Mouse (Mus musculus) adipocyte (in vitro differentiated cells): ENCODE data around the gene Arpc5.
"Not testable (repeated sequence)": the region's sequence is repeated elsewhere in the genome, so short reads cannot be mapped to it uniquely, and the experiment has no call there.

ENCODE experiments used
- DNase-seq: peaks from one replicate; pipeline ENCODE4 v3.0.0-alpha.2; 2016; ENCODE audit warnings: low spot score

Gene Arpc5

DNA sequence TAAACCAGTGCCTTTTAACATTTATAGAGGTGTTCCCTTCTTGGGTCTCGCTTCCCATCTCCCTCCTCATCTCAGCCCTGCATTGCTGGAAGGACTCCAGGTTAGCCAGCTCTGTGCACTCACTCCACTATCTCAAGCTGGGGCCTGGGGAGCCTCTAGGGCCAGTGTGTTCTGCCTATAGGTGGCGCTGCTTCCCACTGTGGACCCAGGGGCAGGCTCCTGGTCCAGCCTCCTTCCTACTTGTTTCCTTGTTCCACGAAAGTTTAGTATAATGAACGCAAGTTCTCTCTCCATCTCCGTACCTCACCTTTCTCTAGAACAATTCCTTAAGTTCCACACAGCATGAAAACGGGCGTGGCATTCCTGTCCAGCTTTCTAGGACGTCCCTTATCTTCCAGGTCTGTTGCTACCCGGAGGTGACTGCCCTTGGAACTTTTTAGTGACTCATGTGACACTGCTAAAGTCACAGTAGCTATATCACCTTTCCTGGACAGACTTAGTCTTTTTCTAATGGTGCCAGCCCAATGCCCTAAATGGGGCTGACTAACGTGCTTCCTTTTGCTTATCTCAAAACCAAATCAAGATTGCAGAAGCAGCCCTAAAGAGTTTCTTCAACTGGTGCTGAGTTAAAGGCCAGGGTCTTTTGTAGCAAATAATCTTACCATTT, 12.9 kb downstream of the Arpc5 start:
- DNase-seq, result peak; percentile 75

DNA sequence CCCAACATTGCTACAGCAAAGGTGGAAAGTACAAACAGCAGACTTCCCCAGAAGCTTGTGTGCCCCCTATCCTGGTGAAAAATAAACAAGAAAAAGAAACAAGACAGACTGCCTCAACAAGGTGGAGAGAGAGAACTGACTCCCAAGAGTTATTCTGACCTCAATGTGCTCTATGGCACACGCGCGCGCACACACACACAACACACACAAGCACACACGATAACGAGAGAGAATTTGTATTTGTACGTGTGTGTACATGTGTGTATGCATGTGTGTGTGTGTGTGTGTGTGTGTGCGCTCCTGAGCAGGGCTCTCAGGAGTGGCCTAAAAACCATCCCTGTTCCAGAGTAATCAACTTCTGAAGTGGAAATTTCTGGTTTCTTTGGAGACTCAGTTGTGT, 18.3 kb downstream of the Arpc5 start:
- DNase-seq, result no peak

DNA sequence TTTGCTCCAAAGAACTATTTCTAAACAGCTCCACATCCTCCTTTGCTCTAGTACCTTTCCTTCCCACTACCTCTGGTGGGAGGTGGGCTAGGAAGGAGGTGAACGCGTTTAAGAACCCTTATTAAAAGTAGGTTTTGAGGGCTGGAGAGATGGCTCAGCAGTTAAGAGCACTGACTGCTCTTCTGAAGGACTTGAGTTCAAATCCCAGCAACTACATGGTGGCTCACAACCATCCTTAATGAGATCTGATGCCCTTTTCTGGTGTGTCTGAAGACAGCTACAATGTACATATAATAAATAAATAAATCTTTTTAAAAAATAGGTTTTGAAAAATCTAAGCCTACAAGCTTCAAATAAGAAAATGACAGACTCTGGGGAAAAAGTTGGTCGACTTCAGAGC, 19.1 kb downstream of the Arpc5 start:
- DNase-seq, result not testable (repeated sequence)

DNA sequence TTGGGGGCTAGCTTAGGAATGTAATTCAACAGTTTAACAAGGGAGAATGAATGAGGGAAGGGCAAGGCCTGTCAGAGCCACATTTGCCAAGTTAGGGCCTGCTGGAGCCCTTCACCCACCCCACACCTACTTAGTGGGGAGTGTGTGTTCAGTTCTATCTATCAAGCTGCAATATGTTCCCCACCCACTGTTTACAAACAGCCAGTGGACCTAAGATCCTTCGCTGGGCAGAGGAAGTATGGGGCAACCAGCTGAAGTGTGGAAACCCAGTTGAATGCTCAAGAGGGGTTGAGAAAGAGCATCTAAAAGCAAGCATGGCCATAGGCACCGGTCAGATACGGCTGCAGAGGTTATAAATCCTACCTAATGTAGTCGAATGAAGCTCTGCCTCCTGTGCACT, 20.6 kb downstream of the Arpc5 start:
- DNase-seq, result no peak

DNA sequence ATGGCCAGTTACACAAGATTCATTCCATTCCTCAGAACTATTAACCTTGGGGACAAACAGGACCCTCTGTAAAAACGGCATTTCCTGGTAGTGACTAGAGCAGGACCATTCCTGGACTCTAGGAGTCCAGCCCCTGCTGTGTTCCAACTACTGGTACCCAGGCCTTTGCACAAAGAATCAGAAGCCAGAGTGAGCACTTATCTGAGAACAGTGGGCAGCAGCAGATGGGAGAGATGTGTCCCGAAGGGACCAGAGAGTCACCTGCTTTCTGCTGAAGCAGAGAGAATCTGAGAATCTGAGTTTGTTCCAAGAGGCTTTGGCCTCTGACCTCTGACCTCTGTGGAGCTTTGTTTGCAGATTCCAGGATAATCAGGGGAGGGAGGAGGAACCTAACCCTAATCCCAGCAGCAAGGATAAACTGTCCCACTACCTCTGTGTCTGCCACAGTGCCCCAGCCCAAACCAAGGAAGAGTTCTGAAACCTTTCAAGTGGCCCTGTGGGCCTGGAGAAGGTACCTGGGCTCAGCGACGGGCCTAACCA, 21.8 kb downstream of the Arpc5 start:
- no peak for DNase-seq

DNA sequence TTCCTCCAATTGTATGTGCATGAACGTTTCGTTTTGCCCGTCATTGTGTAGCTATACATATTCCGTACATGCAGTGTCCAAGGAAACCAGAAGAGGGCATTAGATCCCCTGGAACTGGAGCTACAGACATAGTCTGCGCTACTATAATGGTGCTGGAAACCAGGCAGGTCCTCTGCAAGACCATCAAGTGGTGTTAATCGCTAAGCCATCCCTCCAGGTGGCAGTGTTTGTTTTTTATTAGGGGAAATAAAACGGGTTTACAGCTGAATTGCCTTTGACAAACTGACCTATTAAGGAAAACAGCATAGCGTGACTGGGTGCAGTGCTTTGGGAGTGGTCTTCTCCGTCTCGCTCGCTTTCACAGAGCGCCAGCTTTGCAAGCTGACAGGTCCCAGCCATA, 23.9 kb downstream of the Arpc5 start:
- DNase-seq, result peak; percentile 13

DNA sequence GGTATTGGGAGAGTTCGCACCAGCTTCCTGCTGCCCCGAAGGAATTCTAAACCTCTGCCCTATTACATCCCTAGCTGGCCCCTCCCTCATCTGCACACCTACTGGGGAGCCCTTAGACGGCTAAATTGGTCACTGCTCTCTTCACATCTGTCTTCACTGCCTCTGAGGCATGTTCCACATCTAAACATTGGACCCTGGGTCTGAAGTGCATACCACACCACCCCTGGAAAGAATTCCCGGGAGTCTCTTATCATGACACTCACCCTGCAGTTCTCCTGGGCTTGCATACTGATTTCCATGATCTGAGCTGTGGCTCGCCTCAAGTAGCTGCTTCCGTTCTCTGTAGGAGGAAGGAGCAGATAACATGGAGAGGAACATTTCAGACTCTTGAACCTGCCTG, 24.5 kb downstream of the Arpc5 start:
- DNase-seq, result no peak

DNA sequence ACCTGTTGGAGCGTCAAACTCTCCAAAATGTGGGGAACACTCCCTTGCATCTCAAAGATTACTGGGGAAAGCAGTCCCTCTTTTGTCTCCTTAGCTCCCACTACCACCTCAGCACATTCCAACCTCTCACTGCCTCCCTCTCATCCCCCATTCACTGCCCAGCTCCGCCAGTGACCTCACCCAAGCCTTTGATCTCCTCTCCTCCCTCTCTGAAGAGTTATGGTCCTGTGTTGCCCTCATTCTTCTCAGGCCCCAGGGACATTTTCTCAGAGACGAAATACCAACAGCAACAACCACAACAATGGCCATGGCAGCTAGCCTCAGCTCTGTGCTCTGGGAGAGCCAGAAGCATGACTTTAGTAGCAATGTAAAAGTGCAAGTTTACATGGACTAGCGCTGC, 24.9 kb downstream of the Arpc5 start:
- no peak for DNase-seq

DNA sequence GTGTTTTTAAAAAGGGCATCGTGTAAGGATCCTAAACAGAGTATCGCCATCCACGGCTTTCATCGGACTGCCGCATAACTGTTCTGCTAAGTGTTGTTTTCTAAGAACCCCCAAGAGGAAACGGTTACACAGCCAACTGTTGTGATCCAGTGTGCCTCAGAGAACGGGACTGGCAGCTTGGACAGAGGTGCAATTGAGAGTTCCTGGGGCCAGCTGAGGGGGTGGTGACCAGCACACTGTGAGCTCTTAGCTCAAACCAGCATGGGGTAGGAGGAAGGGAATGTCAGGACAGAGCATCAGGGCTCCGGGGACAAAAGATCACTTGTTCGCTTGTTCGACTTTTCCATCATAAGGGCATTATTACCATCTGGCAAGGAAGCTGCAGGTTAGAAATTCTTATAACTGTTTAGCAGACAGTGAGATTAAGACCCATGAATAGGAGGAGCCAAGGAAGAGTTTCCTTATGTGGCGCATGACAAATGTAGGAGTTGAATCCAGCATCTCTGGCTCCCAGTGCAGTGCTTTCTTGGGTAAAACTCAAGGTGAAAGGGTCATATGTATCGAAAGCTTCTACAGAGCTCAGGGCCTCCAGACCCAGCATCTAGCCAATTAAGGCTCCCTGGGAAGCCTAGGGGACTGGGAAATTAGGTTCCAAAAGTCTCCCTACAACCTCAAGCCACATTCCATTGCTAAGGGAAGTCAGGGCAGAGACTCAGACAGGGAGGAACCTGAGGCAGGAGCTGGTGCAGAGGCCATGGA, 26.6 kb downstream of the Arpc5 start:
- DNase-seq, result no peak

DNA sequence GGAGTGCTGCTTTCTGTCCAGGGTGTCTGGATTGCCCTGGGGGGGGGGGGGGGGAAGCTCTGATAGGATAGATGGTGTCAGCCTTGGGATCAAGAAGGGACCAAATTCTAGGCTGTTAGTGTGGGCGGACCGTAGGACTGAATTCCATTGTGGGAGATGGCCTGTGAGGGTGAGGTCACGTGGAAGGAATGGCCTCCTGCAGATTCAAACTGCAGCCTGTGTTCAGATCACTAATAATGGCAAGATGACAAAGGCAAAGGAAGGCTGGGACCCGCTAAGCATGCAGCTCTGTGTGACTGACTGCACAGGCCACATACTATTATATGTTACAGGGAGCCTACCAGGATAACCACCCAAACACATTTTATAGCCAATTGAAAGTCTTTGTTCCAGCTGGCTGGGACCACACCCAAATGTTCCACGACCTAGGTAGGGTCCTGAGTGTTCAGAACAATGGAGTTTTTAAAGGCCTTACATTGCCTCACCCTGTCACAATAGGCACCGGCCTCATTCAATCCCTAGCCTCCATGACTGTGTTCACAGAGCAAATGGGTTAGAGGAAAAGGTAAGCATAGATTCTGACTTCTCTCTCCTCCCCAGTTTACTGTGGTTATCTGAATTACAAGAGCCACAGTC, 27.3 kb downstream of the Arpc5 start:
- DNase-seq, result no peak

DNA sequence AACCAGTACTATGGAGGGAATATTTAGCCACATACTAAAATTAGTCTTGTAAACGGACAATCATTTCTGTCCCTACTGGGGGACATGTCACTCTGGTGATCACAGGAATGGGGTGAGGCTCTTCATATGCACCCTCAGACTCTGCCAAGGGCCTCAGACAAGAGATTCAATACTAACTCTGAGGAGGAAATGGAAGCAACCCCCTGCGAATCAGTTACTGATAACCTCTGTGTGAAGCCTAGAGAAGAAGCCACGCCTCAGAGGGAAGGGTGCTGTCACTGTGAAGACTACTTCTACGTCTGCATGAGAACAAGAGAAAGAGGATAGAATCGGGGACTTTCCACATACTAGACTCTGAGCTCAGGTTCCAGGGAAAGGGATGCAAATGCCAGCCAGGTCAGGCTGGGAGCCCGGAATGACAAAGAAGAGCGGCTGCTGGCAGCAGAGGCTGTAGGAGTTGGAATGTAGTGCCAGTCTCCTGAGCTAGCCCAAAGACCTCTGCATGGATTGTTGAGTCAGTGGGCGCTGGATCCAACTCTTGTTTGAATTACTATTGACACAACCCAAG, 29.4 kb downstream of the Arpc5 start:
- DNase-seq, result no peak

DNA sequence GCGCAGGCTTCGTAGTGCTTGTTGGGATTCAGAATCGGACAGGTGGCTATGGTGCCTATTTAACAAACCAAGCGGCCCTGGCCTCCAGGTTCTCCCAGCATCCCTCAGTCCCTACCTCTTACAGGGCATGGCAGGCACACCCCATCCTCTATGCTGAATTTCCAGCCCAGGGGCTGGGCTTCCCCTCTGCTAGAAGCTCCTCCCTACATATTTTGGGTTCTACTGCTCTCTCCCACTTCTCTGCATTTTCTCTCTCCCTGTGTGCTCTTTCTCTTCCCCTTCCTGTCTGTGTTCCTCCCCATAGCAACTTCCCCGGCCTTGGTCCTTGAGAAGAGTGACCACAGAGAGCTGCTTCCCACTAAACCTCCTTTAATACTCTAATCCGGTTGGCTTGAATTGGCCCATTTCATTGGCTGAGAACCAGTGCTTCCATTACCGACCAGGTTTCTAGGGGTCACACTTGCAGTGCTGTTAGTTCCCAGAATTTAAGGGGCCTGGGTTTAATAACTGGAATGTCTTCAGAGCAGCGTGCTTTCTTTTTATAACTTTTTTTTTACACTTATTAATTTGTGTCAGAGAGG, 30.4 kb downstream of the Arpc5 start:
- no peak for DNase-seq

DNA sequence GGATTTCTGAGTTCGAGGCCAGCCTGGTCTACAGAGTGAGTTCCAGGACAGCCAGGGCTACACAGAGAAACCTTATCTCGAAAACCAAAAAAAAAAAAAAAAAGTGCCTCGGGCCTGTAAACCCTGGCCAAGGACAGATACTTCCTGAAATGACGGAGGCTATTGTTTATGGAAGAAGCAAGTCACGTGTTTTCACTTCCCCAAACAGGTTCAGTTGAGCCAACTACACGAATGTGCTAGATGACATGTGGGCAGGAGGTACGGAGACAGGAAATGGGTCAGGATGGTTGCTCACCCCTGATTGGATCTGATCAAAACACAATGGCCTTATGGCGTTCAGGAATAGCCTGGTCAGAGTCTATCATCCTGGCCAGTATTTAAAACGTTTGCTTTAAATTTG, 31.8 kb downstream of the Arpc5 start:
- no peak for DNase-seq

DNA sequence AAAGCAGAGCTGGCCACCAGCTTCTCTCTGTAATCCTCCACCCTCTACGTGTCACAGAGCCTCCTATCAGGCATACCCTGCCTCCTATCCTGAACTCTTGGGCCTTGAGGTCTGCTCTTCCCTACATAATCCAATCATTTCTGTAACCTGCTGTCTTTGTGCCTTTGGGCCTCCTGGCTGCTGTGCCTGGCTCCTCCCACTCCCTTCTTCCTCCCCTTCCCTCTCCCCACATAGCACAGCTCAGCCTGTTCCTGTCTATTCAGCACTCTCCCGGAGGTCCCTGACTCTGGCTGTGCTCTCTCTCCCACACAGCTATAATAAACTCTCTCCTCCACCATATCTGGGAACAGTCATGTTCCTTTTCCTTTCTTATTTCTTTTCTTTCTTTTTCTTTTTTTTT, 33.6 kb downstream of the Arpc5 start, which contains the start of gene Ncf2:
Gene Ncf2, plus strand, starts transcription at position 298 of the 400 bp plus-strand sequence.
- DNase-seq, result no peak

DNA sequence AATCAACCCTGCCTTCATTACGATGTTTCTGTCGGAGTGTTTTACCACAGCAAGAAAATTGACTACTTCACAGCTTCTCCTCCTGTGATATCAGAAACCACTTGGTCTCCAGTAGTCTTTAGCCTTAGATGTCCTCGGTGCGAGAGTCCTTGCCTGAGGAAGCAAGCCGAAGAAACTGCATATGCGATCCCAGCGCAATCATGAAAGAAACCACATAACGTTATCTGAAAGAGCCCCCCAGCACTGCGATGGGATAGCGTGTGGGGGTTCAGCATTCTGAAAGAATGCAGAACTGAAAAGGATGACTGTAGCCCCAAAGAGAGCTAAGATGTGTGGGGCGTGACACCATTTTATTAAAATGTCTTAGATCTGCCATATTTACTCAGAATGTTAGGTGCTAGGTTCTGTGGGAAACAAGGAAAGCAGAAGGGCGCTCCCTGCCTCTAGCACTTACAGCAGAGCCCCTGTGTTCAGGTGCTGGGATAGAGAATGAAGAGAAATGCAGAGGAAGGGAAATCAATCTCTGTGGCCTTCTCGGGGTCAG, 34.4 kb downstream of the Arpc5 start:
- no peak for DNase-seq

DNA sequence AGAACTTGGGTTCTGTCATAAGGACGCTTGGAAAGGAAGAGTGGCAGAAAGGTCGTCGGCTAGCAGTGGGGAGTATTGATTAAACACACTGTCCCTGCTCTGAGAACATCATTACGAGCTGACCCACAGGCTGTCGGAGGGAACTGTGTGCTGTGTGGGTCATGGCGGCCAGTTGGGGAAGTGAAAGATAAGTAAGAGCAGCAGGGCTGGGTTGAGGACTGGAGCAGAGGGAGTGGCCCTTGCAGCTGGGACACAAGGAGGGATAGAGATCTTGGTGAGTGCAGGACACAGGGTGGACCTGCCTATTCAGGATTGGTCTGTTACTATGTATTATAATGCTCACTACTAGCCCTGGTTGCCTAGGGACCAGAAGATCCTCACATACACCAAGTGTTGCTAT, 38.6 kb downstream of the Arpc5 start:
- no peak for DNase-seq

DNA sequence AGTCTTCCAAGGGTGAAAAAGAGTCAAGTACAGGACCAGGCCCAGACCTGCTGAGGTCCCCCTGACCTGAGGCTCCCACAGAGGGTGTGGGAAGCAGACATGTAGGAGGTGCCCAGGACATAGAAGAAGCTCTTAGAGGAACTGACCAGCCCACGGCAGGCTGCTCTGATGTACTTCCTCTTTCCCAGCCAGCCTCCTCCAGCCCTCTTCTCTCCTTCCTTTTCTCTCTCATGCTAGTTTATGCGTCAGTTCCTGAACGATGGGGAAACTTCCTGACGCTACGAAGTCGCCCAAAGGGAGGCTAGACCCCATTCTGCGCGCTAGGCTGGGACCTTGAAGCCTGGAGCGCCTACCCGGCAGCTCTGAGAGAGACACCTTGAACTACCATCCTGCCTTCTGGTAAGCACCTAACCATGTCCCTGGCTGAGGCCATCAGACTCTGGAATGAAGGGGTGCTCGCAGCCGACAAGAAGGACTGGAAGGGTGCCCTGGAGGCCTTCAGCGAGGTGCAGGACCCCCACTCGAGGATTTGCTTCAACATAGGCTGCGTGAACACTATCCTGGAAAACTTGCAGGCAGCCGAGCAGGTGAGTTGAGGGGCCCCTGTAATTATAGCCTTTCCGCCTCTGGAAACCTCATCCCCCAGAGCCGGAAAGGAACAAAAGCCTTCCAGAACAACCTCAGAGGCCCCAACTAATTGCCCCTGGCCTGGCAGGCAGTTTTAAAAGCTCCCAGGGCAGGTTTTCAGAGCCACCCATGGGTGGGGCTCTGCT, 41.5 kb downstream of the Arpc5 start:
- no peak for DNase-seq

DNA sequence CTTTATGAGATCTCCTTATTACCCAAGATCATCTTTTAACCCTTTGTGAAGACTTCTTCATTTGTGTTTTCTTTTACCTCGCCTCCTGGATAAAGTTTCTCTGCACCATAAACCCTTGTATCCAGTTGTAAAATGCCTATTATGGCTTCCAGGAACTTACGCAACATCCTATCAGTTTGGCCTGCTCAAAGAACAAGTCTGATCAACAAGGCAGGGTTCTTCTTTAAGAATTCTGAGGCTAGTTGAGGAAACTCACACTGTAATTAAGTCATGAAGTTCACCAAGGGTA, 42.0 kb downstream of the Arpc5 start:
- DNase-seq, result no peak

DNA sequence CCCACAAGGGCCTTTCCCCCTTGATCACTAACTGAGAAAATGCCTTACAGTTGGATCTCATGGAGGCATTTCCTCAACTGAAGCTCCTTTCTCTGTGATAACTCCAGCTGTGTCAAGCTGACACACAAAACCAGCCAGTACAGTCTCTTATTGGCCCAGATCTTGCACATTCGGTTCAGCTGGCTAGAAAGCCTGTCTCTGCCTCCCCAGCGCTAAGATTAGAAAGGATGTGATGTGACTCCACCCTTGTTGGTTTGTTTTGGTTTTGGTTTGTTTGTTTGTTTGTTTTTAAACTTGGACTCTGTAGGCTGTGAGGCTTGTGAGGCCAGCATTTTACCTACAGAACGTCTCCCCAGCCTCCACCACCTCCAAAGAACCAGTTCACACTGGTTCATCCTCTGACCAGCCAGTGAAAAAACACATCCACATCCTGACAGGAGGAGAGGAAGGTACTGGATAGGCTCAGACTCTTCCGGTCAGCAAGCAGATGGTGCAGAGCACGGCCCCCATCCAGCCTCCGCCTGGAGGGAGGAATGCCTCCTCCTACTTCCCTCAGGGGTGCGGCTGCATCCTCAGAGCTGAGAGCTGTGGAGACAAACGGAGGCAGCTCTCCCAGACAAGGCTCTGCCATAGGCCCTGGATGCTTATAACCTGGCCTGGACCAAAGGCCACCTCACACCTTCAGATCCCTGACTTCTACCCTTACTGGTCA, 43.4 kb downstream of the Arpc5 start:
- no peak for DNase-seq

DNA sequence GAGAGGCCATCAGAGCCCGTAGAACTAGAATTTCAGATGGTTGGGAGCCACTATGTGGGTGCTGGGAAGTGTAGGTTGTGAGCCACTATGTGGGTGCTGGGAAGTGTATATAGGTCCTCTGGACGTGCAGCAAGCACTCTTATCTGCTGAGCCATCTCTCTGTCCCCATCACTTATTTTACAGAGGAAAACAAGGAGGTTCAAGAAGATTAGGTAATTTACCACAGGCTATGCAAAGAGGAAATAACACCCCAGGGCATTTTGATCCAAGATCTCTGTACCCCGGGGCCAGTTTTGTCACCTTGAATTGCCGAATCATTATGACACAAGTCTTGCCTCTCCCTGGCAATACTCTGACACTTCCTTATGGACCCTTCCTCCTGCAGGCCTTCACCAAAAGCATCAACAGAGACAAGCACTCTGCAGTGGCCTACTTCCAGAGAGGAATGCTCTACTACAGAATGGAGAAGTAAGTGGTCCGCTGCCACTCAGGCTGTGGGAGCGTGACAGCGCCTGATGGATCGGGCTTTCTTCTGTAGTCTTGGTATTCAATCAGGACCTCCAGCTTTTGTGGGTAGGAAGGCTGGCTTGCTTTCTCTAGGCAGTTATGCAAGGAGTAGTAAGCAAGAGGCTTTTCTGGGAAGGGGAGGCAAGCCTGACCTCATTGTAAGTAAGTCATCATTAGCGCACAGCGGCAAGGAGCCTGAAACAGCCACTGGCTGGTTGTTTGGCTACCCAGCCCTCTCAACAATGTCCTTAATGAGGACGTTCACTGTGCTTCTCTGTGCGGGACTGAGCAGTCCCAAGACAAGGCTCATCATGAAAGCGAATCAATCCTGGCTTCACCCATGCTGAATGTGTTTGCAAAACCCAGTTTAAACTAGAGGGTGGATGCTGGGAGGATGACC, 44.4 kb downstream of the Arpc5 start:
- DNase-seq, result no peak
